Mouse (Mus musculus) CH12.LX (cell line): Measurements from ENCODE around the gene Reln.

Experiments
- EP300 ChIP-seq: IDR thresholded peaks from 2 replicates; pipeline ENCODE4 v1.6.1; 2011; ENCODE audit warnings: low read length, improper control_type of control experiment
- ZKSCAN1 ChIP-seq: IDR thresholded peaks from 2 replicates; pipeline ENCODE4 v1.6.1; 2012; ENCODE audit warnings: low read depth, inconsistent platforms, low read length, improper control_type of control experiment, borderline replicate concordance

DNA sequence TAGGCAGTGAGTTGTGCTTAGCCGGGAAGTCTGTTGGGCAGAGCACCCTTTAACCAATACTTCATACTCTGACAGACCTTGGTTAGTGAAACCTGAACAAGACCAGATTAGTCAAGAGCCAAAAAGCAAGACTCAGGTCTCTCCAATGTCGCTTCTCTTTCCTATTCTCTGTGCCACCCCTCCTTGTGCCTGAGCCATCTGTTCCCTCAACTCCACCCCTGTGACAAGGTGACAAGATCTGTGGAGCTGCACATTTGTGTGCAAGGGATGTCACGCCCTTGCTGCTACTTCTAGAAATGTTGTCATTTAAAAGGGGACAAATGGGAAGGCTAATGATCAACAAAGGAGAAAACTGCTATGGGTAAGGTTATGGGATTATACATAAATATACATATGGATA lies 364.0 kb downstream of the Reln start:
- TF ChIP-seq EP300: no peak
- TF ChIP-seq ZKSCAN1: no peak
